Mouse (Mus musculus): ENCODE data around the gene Tmem231. TPM values are rescaled to one million over a fixed set of nuclear protein-coding genes. Genes with fewer than 3 reads are reported as not detected.

Tmem231 gene
- 35.3 TPM for polyA plus RNA-seq (2021)

DNA sequence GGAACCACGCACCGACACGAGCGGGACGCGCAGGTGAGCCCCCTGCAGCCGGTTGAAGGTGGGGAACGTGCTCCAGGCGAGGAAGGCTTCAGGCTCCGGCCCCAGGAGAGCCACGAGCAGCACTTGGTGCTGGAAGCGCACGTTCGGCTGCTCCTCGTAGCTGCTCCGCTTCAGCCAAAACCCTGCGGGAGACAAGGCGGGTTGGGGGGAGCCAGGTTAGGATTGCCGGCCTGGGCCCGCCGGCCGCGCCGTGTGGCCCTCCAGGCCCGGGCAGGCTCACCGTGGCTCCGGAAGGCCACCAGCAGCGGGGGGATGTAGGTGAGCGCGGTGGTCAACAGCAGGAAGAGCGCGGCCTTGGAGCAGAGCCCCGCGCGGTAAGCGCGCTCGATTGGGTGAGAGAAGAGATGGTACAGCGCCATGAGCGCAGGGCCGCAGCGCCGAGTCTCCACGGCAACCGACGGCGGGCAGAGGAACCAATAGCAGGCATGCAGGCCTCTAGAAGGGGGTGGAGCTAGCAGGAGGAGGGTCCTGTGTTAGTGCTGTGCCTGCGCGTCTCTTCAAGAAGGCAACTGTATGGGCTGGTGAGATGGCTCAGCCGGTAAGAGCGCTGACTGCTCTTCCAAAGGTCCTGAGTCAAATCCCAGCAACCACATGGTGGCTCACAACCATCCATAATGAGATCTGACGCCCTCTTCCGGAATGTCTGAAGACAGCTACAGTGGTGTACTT, at the start of gene Tmem231:
TSS of gene Tmem231 (minus strand) at position 534 of the 729 bp plus-strand sequence.
- ATAC-seq (peak; percentile 99), DNase-seq (ENCODE audit: low read depth, low spot score) (peak; percentile 61)
- no peaks in the 10 kb centered on the region for H3K27me3 ChIP-seq
- TF ChIP-seq CTCF (IDR thresholded peaks at IDR 0.05), result no peak
- ChIA-PET POLR2A (no interaction called here), CTCF (interaction anchor here (1.5 to 3.5 kb wide), 3 partner anchors 10 to 52 kb away, joined by 3 to 13 read pairs (median 10); no protein-coding TSS in a partner anchor)
- in situ Hi-C loops (cut with MboI; ENCODE audit: low pct_unique_long_range_greater_than_20kb), result no loop called here

- ATAC-seq (no peak), DNase-seq (ENCODE audit: low read depth, low spot score) (no peak)
- no peaks in the 10 kb centered on the region for H3K27me3 ChIP-seq
- in situ Hi-C loops (cut with MboI; ENCODE audit: low pct_unique_long_range_greater_than_20kb), result loop anchor here (5.0 kb wide), 1 partner anchor 100 kb away; no protein-coding TSS in a partner anchor
- TF ChIP-seq CTCF (IDR thresholded peaks at IDR 0.05), result no peak
- ChIA-PET POLR2A (no interaction called here), CTCF (interaction anchor here (1.1 kb wide), 1 partner anchor 9 kb away, joined by 3 read pairs; no protein-coding TSS in a partner anchor)
Observed at GRCm38 (mm10) chr8:111982116-111982515, 48.4 kb upstream of the Tmem231 start.

DNA sequence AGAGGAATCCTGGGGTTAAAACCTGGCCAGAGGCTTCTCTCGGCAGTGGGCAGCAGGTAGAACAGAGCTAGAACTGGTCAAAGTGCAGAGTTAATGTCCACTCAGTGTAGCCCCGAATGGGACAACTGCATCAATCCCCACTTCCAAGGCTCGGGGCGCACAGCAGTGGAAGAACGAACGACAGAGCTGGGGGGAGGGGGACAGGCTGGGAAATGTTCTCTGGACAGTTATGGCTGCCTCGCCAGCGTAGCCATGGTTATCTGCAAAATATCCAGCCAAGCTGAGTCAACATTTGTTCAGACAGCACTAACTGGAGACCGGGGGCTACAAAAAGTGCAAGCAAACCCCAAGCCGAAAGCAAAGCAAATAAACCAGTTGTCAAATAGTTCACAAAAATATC, 44.5 kb upstream of the Tmem231 start:
- in situ Hi-C loops (cut with MboI; ENCODE audit: low pct_unique_long_range_greater_than_20kb), result no loop called here
- no peak for DNase-seq (ENCODE audit: low read depth, low spot score)
- POLR2A ChIA-PET, result no interaction called here
- ATAC-seq, result no peak
- CTCF ChIA-PET, result no interaction called here
- no peak for TF ChIP-seq CTCF (IDR thresholded peaks at IDR 0.05)
- no peaks in the 10 kb centered on the region for H3K27me3 ChIP-seq

GRCm38 (mm10) chr8:111976326-111976725, 42.6 kb upstream of the Tmem231 start:
- ChIA-PET POLR2A (no interaction called here), CTCF (interaction anchor here (1.4 kb wide), 1 partner anchor 13 kb away, joined by 3 read pairs; no protein-coding TSS in a partner anchor)
- no peak for ATAC-seq
- in situ Hi-C loops (cut with MboI; ENCODE audit: low pct_unique_long_range_greater_than_20kb), result no loop called here
- no peak for DNase-seq (ENCODE audit: low read depth, low spot score)
- no peaks in the 10 kb centered on the region for H3K27me3 ChIP-seq
- no peak for TF ChIP-seq CTCF (IDR thresholded peaks at IDR 0.05)

DNA sequence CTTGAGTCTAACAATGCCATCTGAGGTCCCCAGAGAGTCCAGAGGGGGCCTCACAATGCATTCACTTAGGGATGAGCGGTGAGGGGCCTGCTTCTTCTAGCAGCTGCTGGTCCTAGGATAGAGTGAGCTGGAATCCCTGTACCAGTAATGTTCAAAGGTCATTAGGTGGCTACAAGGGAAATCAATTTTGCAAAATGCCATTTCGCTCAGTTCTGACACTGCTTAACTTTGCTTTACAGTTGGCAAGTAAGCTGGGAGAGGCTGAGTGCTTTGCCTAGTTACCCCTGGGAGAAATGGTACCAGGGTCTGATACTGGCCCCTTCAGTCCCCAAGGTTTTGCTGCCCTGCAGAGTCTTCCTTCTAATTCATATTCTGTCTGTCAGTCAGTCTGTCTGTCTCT, 42.0 kb upstream of the Tmem231 start:
- TF ChIP-seq CTCF (IDR thresholded peaks at IDR 0.05), result no peak
- in situ Hi-C loops (cut with MboI; ENCODE audit: low pct_unique_long_range_greater_than_20kb), result no loop called here
- ATAC-seq (no peak), DNase-seq (ENCODE audit: low read depth, low spot score) (no peak)
- ChIA-PET POLR2A (interaction anchor here (0.7 kb wide), 1 partner anchor 9 kb away, joined by 3 read pairs; no protein-coding TSS in a partner anchor), CTCF (interaction anchor here (1.4 kb wide), 1 partner anchor 13 kb away, joined by 3 read pairs; no protein-coding TSS in a partner anchor)
- H3K27me3 ChIP-seq, result no peaks in the 10 kb centered on the region

DNA sequence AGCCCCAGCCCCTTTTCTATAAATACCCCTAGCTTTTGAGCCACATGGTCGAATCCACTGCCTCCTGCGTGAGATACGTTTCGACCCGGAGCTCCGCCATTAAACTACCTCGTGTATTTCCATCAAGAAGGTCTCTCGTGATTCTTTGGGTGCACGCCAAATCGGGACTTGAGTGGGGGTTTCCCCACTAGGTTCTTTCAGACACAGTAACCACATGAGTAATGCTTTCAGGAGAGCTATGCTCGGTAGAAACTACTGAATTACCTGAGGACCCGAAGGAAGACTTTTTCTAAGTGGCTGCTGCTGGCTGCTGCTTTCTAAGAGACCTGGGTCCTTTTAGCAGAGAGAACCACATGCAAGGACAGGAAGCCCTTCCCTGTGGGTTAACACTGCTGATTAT, 40.5 kb upstream of the Tmem231 start:
- no peak for ATAC-seq
- in situ Hi-C loops (cut with MboI; ENCODE audit: low pct_unique_long_range_greater_than_20kb), result no loop called here
- ChIA-PET POLR2A (no interaction called here), CTCF (no interaction called here)
- no peak for DNase-seq (ENCODE audit: low read depth, low spot score)
- TF ChIP-seq CTCF (IDR thresholded peaks at IDR 0.05), result no peak
- H3K27me3 ChIP-seq, result no peaks in the 10 kb centered on the region

- TF ChIP-seq CTCF (IDR thresholded peaks at IDR 0.05), result no peak
- ATAC-seq (no peak), DNase-seq (ENCODE audit: low read depth, low spot score) (no peak)
- H3K27me3 ChIP-seq, result no peaks in the 10 kb centered on the region
- ChIA-PET POLR2A (interaction anchor here (1.2 kb wide), 1 partner anchor 18 kb away, joined by 3 read pairs; no protein-coding TSS in a partner anchor), CTCF (interaction anchor here (0.9 to 1.6 kb wide), 3 partner anchors 15 to 87 kb away, joined by 3 to 4 read pairs (median 3); no protein-coding TSS in a partner anchor)
- in situ Hi-C loops (cut with MboI; ENCODE audit: low pct_unique_long_range_greater_than_20kb), result no loop called here
Observed at GRCm38 (mm10) chr8:111968991-111969390, 35.3 kb upstream of the Tmem231 start.

DNA sequence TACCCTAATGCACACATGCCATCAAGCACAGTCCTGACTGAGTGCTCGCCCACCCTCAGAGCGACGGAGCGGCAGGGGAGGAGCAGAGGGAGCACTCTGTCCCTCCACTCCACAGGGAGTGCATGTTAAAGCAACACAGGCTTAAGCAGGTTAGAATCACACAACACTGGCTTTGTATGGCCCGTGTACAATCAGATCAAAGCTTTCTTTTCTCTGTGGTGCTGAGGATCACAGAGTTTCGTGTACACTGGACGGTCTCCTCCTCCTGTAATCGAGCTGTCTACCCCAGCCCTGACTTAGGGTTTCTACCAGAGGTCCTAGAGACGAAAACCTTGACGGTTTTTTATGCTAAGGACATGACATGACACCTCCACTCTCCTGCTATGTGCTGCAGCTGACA, 34.9 kb upstream of the Tmem231 start:
- ChIA-PET POLR2A (interaction anchor here (1.2 kb wide), 1 partner anchor 18 kb away, joined by 3 read pairs; no protein-coding TSS in a partner anchor), CTCF (interaction anchor here (1.6 kb wide), 1 partner anchor 87 kb away, joined by 4 read pairs; no protein-coding TSS in a partner anchor)
- no peak for ATAC-seq
- no peaks in the 10 kb centered on the region for H3K27me3 ChIP-seq
- DNase-seq (ENCODE audit: low read depth, low spot score), result no peak
- in situ Hi-C loops (cut with MboI; ENCODE audit: low pct_unique_long_range_greater_than_20kb), result no loop called here
- TF ChIP-seq CTCF (IDR thresholded peaks at IDR 0.05), result no peak

DNA sequence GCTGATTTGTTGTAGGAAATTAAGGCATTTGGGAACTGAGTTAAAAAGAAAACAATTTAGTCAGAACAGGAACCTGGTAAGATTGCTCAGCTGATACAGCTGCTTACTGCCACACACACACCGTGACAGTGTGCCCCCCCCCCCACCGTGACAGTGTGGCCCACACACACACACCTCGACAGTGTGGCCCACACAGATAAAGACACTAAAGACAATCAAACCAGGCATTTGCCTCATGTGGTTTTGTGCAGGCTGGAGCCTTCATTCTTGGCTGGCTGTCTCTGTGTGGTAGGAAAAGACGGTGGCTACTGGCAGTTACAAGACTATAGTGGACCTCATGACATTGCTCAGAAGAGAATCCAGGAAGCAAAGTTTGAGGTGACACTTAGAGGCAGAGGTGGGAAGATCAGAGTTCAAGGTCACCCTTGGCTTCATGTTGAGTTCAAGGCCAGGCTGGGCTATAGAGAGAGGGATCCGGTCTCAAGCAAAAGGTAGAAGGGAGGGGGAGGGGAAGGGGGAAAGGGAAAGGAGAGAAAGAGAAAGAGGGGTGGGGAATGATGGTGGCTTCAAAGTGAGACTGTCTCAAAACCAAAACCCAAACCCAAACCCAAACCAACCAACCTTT, 33.7 kb upstream of the Tmem231 start:
- no peak for ATAC-seq
- CTCF ChIA-PET, result interaction anchor here (1.2 kb wide), 1 partner anchor 32 kb away, joined by 3 read pairs; no protein-coding TSS in a partner anchor

GRCm38 (mm10) chr8:111964849-111965561, 31.3 kb upstream of the Tmem231 start:
- in situ Hi-C loops (cut with MboI; ENCODE audit: low pct_unique_long_range_greater_than_20kb), result no loop called here
- ChIA-PET CTCF (interaction anchor here (1.0 to 1.4 kb wide), 2 partner anchors 12 to 25 kb away, joined by 3 read pairs; no protein-coding TSS in a partner anchor), POLR2A (no interaction called here)
- DNase-seq (ENCODE audit: low read depth, low spot score), result no peak
- no peaks in the 10 kb centered on the region for H3K27me3 ChIP-seq
- no peak for TF ChIP-seq CTCF (IDR thresholded peaks at IDR 0.05)
- no peak for ATAC-seq

More for the DNA sequence above, 33.7 kb upstream of the Tmem231 start:
- no peaks in the 10 kb centered on the region for H3K27me3 ChIP-seq
- in situ Hi-C loops (cut with MboI; ENCODE audit: low pct_unique_long_range_greater_than_20kb), result no loop called here
- DNase-seq (ENCODE audit: low read depth, low spot score), result no peak
- TF ChIP-seq CTCF (IDR thresholded peaks at IDR 0.05), result no peak
- POLR2A ChIA-PET, result interaction anchor here (1.2 kb wide), 1 partner anchor 16 kb away, joined by 3 read pairs; no protein-coding TSS in a partner anchor
